Mouse (Mus musculus): ENCODE data around the gene Hsd17b13. TPM values are rescaled to one million over a fixed set of nuclear protein-coding genes. Genes with fewer than 3 reads are reported as not detected.

Gene Hsd17b13
- total and polyA plus RNA-seq, 2 experiments, result 179 to 252 TPM

DNA sequence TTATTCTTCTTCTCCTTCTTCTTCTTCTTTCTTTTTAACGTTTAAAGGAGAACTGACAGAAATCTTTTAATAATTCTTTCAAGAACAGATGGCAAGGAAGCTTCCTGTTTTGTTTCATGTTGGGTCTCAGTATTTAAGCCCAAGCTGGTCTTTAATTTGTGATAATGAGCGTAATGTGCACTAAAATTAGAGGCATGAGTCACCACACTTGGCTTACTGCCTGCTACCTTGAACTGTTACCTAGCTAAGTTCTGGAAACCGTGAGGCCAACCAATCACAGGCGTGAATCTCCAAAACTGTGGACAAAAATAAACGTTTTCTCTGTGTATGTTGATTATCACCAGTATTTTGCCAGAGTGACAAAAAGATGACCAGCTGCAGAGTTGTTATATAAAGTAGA, 21.5 kb upstream of the Hsd17b13 start:
- WGBS, result 13% methylated on average over 5 of the region's 5 CpGs
- peak; percentile 93 for DNase-seq (ENCODE audit: extremely low read depth, low read depth, low spot score)

GRCm38 (mm10) chr5:103995181-103995580, 18.0 kb upstream of the Hsd17b13 start:
- Histone ChIP-seq H3K4me1 (ENCODE audit: control insufficient read depth, insufficient read depth, low read length) (peaks cover 6% of the 10 kb centered on the region; the same call in 1 of the 2 replicates), H3K9ac (ENCODE audit: low read depth, low read length) (no peak overlapping the region), H3K79me2 (ENCODE audit: control insufficient read depth, insufficient read depth, low read length) (no peaks in the 10 kb centered on the region), H3K27me3 (ENCODE audit: control insufficient read depth, insufficient read depth, low read length) (no peaks in the 10 kb centered on the region), H3K4me3 (ENCODE audit: insufficient read depth, low read depth, low read length) (no peak overlapping the region), H3K27ac (replicated peaks; ENCODE audit: insufficient read depth, low read depth, low read length) (no peak overlapping the region), H3K36me3 (ENCODE audit: control insufficient read depth, insufficient read depth, low read length) (peaks cover 18% of the 10 kb centered on the region)
- WGBS, result 51% methylated on average over 3 of the region's 3 CpGs
- DNase-seq (ENCODE audit: extremely low read depth, low read depth, low spot score), result peak; percentile 49
- TF ChIP-seq POLR2A (IDR thresholded peaks at IDR 0.05; ENCODE audit: extremely low read depth, insufficient read depth, low read length) (no peak), CTCF (IDR thresholded peaks at IDR 0.05; ENCODE audit: low read depth, low read length) (peak; percentile 38)

More for the DNA sequence above, 21.5 kb upstream of the Hsd17b13 start:
- H3K27ac ChIP-seq (replicated peaks; ENCODE audit: insufficient read depth, low read depth, low read length), result peak overlapping the region; percentile 81
- H3K79me2 ChIP-seq (ENCODE audit: control insufficient read depth, insufficient read depth, low read length), result no peaks in the 10 kb centered on the region
- no peak overlapping the region for H3K4me3 ChIP-seq (ENCODE audit: insufficient read depth, low read depth, low read length)
- H3K27me3 ChIP-seq (ENCODE audit: control insufficient read depth, insufficient read depth, low read length), result no peaks in the 10 kb centered on the region
- H3K36me3 ChIP-seq (ENCODE audit: control insufficient read depth, insufficient read depth, low read length), result peaks cover 14% of the 10 kb centered on the region
- no peak for TF ChIP-seq CTCF (IDR thresholded peaks at IDR 0.05; ENCODE audit: low read depth, low read length)
- TF ChIP-seq POLR2A (IDR thresholded peaks at IDR 0.05; ENCODE audit: extremely low read depth, insufficient read depth, low read length), result no peak
- H3K4me1 ChIP-seq (ENCODE audit: control insufficient read depth, insufficient read depth, low read length), result peaks cover 6% of the 10 kb centered on the region; the same call in 1 of the 2 replicates
- H3K9ac ChIP-seq (ENCODE audit: low read depth, low read length), result peak overlapping the region; percentile 68

GRCm38 (mm10) chr5:103994669-103995068, 17.5 kb upstream of the Hsd17b13 start:
- Histone ChIP-seq H3K4me3 (ENCODE audit: insufficient read depth, low read depth, low read length) (no peak overlapping the region), H3K79me2 (ENCODE audit: control insufficient read depth, insufficient read depth, low read length) (no peaks in the 10 kb centered on the region), H3K4me1 (ENCODE audit: control insufficient read depth, insufficient read depth, low read length) (peaks cover 6% of the 10 kb centered on the region; the same call in 1 of the 2 replicates), H3K9ac (ENCODE audit: low read depth, low read length) (no peak overlapping the region), H3K27ac (replicated peaks; ENCODE audit: insufficient read depth, low read depth, low read length) (no peak overlapping the region), H3K27me3 (ENCODE audit: control insufficient read depth, insufficient read depth, low read length) (no peaks in the 10 kb centered on the region), H3K36me3 (ENCODE audit: control insufficient read depth, insufficient read depth, low read length) (peaks cover 21% of the 10 kb centered on the region)
- WGBS, result 91% methylated on average over 4 of the region's 4 CpGs
- no peak for DNase-seq (ENCODE audit: extremely low read depth, low read depth, low spot score)
- TF ChIP-seq POLR2A (IDR thresholded peaks at IDR 0.05; ENCODE audit: extremely low read depth, insufficient read depth, low read length), result no peak
- no peak for TF ChIP-seq CTCF (IDR thresholded peaks at IDR 0.05; ENCODE audit: low read depth, low read length)

- Histone ChIP-seq H3K27me3 (ENCODE audit: control insufficient read depth, insufficient read depth, low read length) (no peaks in the 10 kb centered on the region), H3K4me3 (ENCODE audit: insufficient read depth, low read depth, low read length) (no peak overlapping the region), H3K79me2 (ENCODE audit: control insufficient read depth, insufficient read depth, low read length) (no peaks in the 10 kb centered on the region), H3K9ac (ENCODE audit: low read depth, low read length) (no peak overlapping the region), H3K4me1 (ENCODE audit: control insufficient read depth, insufficient read depth, low read length) (no peaks in the 10 kb centered on the region; the same call in 1 of the 2 replicates), H3K27ac (replicated peaks; ENCODE audit: insufficient read depth, low read depth, low read length) (no peak overlapping the region), H3K36me3 (ENCODE audit: control insufficient read depth, insufficient read depth, low read length) (peaks cover 25% of the 10 kb centered on the region)
- WGBS, result 76% methylated on average over 1 of the region's 1 CpGs
- no peak for DNase-seq (ENCODE audit: extremely low read depth, low read depth, low spot score)
- TF ChIP-seq CTCF (IDR thresholded peaks at IDR 0.05; ENCODE audit: low read depth, low read length) (peak; percentile 60), POLR2A (IDR thresholded peaks at IDR 0.05; ENCODE audit: extremely low read depth, insufficient read depth, low read length) (no peak)
Measured at GRCm38 (mm10) chr5:103993601-103994000, 16.4 kb upstream of the Hsd17b13 start.

GRCm38 (mm10) chr5:103992831-103993230, 15.6 kb upstream of the Hsd17b13 start:
- TF ChIP-seq POLR2A (IDR thresholded peaks at IDR 0.05; ENCODE audit: extremely low read depth, insufficient read depth, low read length) (no peak), CTCF (IDR thresholded peaks at IDR 0.05; ENCODE audit: low read depth, low read length) (no peak)
- Histone ChIP-seq H3K9ac (ENCODE audit: low read depth, low read length) (no peak overlapping the region), H3K4me3 (ENCODE audit: insufficient read depth, low read depth, low read length) (no peak overlapping the region), H3K27ac (replicated peaks; ENCODE audit: insufficient read depth, low read depth, low read length) (no peak overlapping the region), H3K79me2 (ENCODE audit: control insufficient read depth, insufficient read depth, low read length) (no peaks in the 10 kb centered on the region), H3K4me1 (ENCODE audit: control insufficient read depth, insufficient read depth, low read length) (no peaks in the 10 kb centered on the region), H3K27me3 (ENCODE audit: control insufficient read depth, insufficient read depth, low read length) (no peaks in the 10 kb centered on the region), H3K36me3 (ENCODE audit: control insufficient read depth, insufficient read depth, low read length) (peaks cover 25% of the 10 kb centered on the region)
- 96% methylated on average over 9 of the region's 9 CpGs for WGBS
- no peak for DNase-seq (ENCODE audit: extremely low read depth, low read depth, low spot score)

GRCm38 (mm10) chr5:103980705-103981560, 3.7 kb upstream of the Hsd17b13 start:
- H3K9ac ChIP-seq (ENCODE audit: low read depth, low read length), result no peak overlapping the region

More at GRCm38 (mm10) chr5:103980705-103981560, 3.7 kb upstream of the Hsd17b13 start:
- Histone ChIP-seq H3K4me1 (ENCODE audit: control insufficient read depth, insufficient read depth, low read length) (peaks cover 11% of the 10 kb centered on the region; the same call in 1 of the 2 replicates), H3K27ac (replicated peaks; ENCODE audit: insufficient read depth, low read depth, low read length) (peak overlapping the region; percentile 23), H3K36me3 (ENCODE audit: control insufficient read depth, insufficient read depth, low read length) (no peaks in the 10 kb centered on the region), H3K27me3 (ENCODE audit: control insufficient read depth, insufficient read depth, low read length) (no peaks in the 10 kb centered on the region), H3K79me2 (ENCODE audit: control insufficient read depth, insufficient read depth, low read length) (no peaks in the 10 kb centered on the region), H3K4me3 (ENCODE audit: insufficient read depth, low read depth, low read length) (no peak overlapping the region)
- TF ChIP-seq CTCF (IDR thresholded peaks at IDR 0.05; ENCODE audit: low read depth, low read length) (no peak), POLR2A (IDR thresholded peaks at IDR 0.05; ENCODE audit: extremely low read depth, insufficient read depth, low read length) (no peak)
- peak; percentile 83 for DNase-seq (ENCODE audit: extremely low read depth, low read depth, low spot score)
- 38% methylated on average over 9 of the region's 9 CpGs for WGBS

All from liver, adult 2 months (tissue).